Mouse (Mus musculus) stomach, embryonic 15.5 days (tissue): ENCODE results near the gene Idua. TPM values are rescaled to one million over a fixed set of nuclear protein-coding genes. Genes with fewer than 3 reads are reported as not detected.
A peak's percentile ranks its signal among the peaks of the same experiment; 100 is the strongest.

Experiments used
- ATAC-seq: fragments of 200-750 bp; cut with Nextera tagmentation; 2 replicates; pipeline ENCODE4 v1.8.0; 2017; ENCODE audit warnings: low read depth, moderate number of reproducible peaks, moderate TSS enrichment; ENCODE audit not compliant: insufficient read depth, low FRiP score
- H3K27ac ChIP-seq: fragments of 300-500 bp; sonication (generic); 2 replicates; pipeline ENCODE4 v1.5.1; 2015; ENCODE audit warnings: mild to moderate bottlenecking, inconsistent platforms
- H3K27me3 ChIP-seq: fragments of 300-500 bp; sonication (generic); replicated peaks from 2 replicates; pipeline ENCODE4 v1.6.1; 2015; ENCODE audit warnings: inconsistent platforms
- H3K36me3 ChIP-seq: fragments of 300-500 bp; sonication (generic); 2 replicates; pipeline ENCODE4 v1.6.1; 2015; ENCODE audit warnings: inconsistent platforms
- H3K4me1 ChIP-seq: fragments of 300-500 bp; sonication (generic); 2 replicates; pipeline ENCODE4 v1.6.1; 2015; ENCODE audit warnings: inconsistent platforms
- H3K4me2 ChIP-seq: fragments of 300-500 bp; sonication (generic); 2 replicates; pipeline ENCODE4 v1.6.1; 2015; ENCODE audit warnings: mild to moderate bottlenecking, inconsistent platforms
- H3K4me3 ChIP-seq: fragments of 300-500 bp; sonication (generic); replicated peaks from 2 replicates; pipeline ENCODE4 v1.5.1; 2015; ENCODE audit warnings: inconsistent platforms
- H3K9ac ChIP-seq: fragments of 300-500 bp; sonication (generic); 2 replicates; pipeline ENCODE4 v1.6.1; 2015; ENCODE audit warnings: inconsistent platforms
- H3K9me3 ChIP-seq: fragments of 300-500 bp; sonication (generic); 2 replicates; pipeline ENCODE4 v1.6.1; 2016; ENCODE audit warnings: inconsistent platforms
- WGBS: fragments of 180-500 bp; shearing (Covaris S2); methylation state at CpG from one replicate; pipeline ENCODE4 v1.1.7; 2015; 5-methylcytosine and 5-hydroxymethylcytosine counted together
- polyA plus RNA-seq: library from polyadenylated mRNA; unstranded; fragments of >200 nt; fragmentation: Nextera tagmentation; extraction: Ambion mirVana; gene quantifications from 2 replicates; pipeline ENCODE4 v1.2.1, GENCODE M21; 2015

Gene Idua
- polyA plus RNA-seq, 1 experiment from 2014 or later = 13.4 TPM

- H3K9me3 ChIP-seq = no peaks in the 10 kb centered on the region
- no peak for ATAC-seq
- no peak overlapping the region for H3K4me3 ChIP-seq
- H3K27me3 ChIP-seq = no peaks in the 10 kb centered on the region
- no peak overlapping the region for H3K9ac ChIP-seq
- no peak overlapping the region for H3K27ac ChIP-seq
- H3K4me2 ChIP-seq = no peak overlapping the region
- H3K4me1 ChIP-seq = peaks cover 10% of the 10 kb centered on the region
- WGBS = 95% methylated on average over 12 of the region's 12 CpGs
- peaks cover 15% of the 10 kb centered on the region; the same call in 1 of the 2 replicates for H3K36me3 ChIP-seq
Observed at GRCm38 (mm10) chr5:108671757-108672156, 11.6 kb downstream of the Idua start.

- Histone ChIP-seq H3K4me2 (no peak overlapping the region), H3K9ac (no peak overlapping the region), H3K4me1 (peaks cover 15% of the 10 kb centered on the region), H3K36me3 (peaks cover 15% of the 10 kb centered on the region; the same call in 1 of the 2 replicates), H3K4me3 (no peak overlapping the region), H3K9me3 (no peaks in the 10 kb centered on the region), H3K27me3 (no peaks in the 10 kb centered on the region), H3K27ac (no peak overlapping the region)
- 75% methylated on average over 2 of the region's 2 CpGs for WGBS
- ATAC-seq = no peak
Observed at GRCm38 (mm10) chr5:108674624-108675023, 14.5 kb downstream of the Idua start.

- no peaks in the 10 kb centered on the region for H3K9me3 ChIP-seq
- no peaks in the 10 kb centered on the region for H3K27me3 ChIP-seq
- 53% methylated on average over 9 of the region's 9 CpGs for WGBS
- no peak within 1 kb of the TSS for H3K4me2 ChIP-seq
- no peak within 1 kb of the TSS for H3K9ac ChIP-seq
- peaks cover 12% of the 10 kb centered on the region for H3K4me1 ChIP-seq
- peaks cover 15% of the 10 kb centered on the region; the same call in 1 of the 2 replicates for H3K36me3 ChIP-seq
- peak within 1 kb of the TSS; percentile 48 for H3K27ac ChIP-seq
- H3K4me3 ChIP-seq = no peak within 1 kb of the TSS
- peak; percentile 15; the same call in 1 of the 2 replicates for ATAC-seq
Observed at GRCm38 (mm10) chr5:108675251-108675816, 15.2 kb downstream of the Idua start, which contains the start of gene Slc26a1. Gene Slc26a1, minus strand, starts transcription at chr5:108675569.

GRCm38 (mm10) chr5:108676772-108677498 is 16.8 kb downstream of the Idua start:
- H3K27ac ChIP-seq = peak overlapping the region; percentile 68
- 11% methylated on average over 5 of the region's 5 CpGs for WGBS
- H3K4me1 ChIP-seq = peaks cover 12% of the 10 kb centered on the region
- H3K36me3 ChIP-seq = peaks cover 12% of the 10 kb centered on the region; the same call in 1 of the 2 replicates
- H3K4me2 ChIP-seq = peak overlapping the region; percentile 65
- ATAC-seq = peak; percentile 66
- no peaks in the 10 kb centered on the region for H3K9me3 ChIP-seq
- no peak overlapping the region for H3K9ac ChIP-seq
- H3K4me3 ChIP-seq = peak overlapping the region; percentile 36
- no peaks in the 10 kb centered on the region for H3K27me3 ChIP-seq

- 8% methylated on average over 25 of the region's 25 CpGs for WGBS
- peak overlapping the region; percentile 68 for H3K27ac ChIP-seq
- H3K36me3 ChIP-seq = 0 out of 2 replicates have a peak, but pooled peaks cover 5% of the 10 kb centered on the region
- peaks cover 12% of the 10 kb centered on the region for H3K4me1 ChIP-seq
- no peaks in the 10 kb centered on the region for H3K9me3 ChIP-seq
- 0 out of 2 replicates have a peak overlapping the region, but pooled peaks have one; percentile 29 for H3K9ac ChIP-seq
- peak overlapping the region; percentile 36 for H3K4me3 ChIP-seq
- peak; percentile 59 for ATAC-seq
- peak overlapping the region; percentile 65 for H3K4me2 ChIP-seq
- H3K27me3 ChIP-seq = no peaks in the 10 kb centered on the region
Observed at GRCm38 (mm10) chr5:108677605-108678295, 17.6 kb downstream of the Idua start.

GRCm38 (mm10) chr5:108678296-108678854 is 18.2 kb downstream of the Idua start:
- Histone ChIP-seq H3K27ac (no peak overlapping the region), H3K9me3 (no peaks in the 10 kb centered on the region), H3K9ac (no peak overlapping the region), H3K4me1 (peaks cover 12% of the 10 kb centered on the region), H3K4me3 (no peak overlapping the region), H3K27me3 (no peaks in the 10 kb centered on the region), H3K36me3 (no peaks in the 10 kb centered on the region), H3K4me2 (no peak overlapping the region)
- no peak for ATAC-seq
- WGBS = 91% methylated on average over 6 of the region's 6 CpGs

GRCm38 (mm10) chr5:108679909-108680308 is 19.8 kb downstream of the Idua start:
- no peak overlapping the region for H3K27ac ChIP-seq
- ATAC-seq = no peak
- no peaks in the 10 kb centered on the region for H3K36me3 ChIP-seq
- no peaks in the 10 kb centered on the region for H3K9me3 ChIP-seq
- no peak overlapping the region for H3K4me2 ChIP-seq
- WGBS = 50% methylated on average over 3 of the region's 3 CpGs
- no peak overlapping the region for H3K9ac ChIP-seq
- H3K4me1 ChIP-seq = peaks cover 12% of the 10 kb centered on the region
- no peak overlapping the region for H3K4me3 ChIP-seq
- no peaks in the 10 kb centered on the region for H3K27me3 ChIP-seq

- H3K9me3 ChIP-seq = no peaks in the 10 kb centered on the region
- no peak overlapping the region for H3K9ac ChIP-seq
- no peak for ATAC-seq
- H3K27me3 ChIP-seq = no peaks in the 10 kb centered on the region
- no peak overlapping the region for H3K27ac ChIP-seq
- H3K36me3 ChIP-seq = no peaks in the 10 kb centered on the region
- 84% methylated on average over 6 of the region's 6 CpGs for WGBS
- H3K4me1 ChIP-seq = peaks cover 12% of the 10 kb centered on the region
- no peak overlapping the region for H3K4me2 ChIP-seq
- no peak overlapping the region for H3K4me3 ChIP-seq
Observed at GRCm38 (mm10) chr5:108680871-108681270, 20.7 kb downstream of the Idua start.

- Histone ChIP-seq H3K9me3 (no peaks in the 10 kb centered on the region), H3K27ac (no peak overlapping the region), H3K36me3 (no peaks in the 10 kb centered on the region), H3K4me2 (no peak overlapping the region), H3K4me1 (0 out of 2 replicates have a peak, but pooled peaks cover 11% of the 10 kb centered on the region), H3K9ac (no peak overlapping the region), H3K27me3 (no peaks in the 10 kb centered on the region), H3K4me3 (no peak overlapping the region)
- 70% methylated on average over 5 of the region's 5 CpGs for WGBS
- no peak for ATAC-seq
Observed at GRCm38 (mm10) chr5:108689091-108689490, 29.0 kb downstream of the Idua start.

GRCm38 (mm10) chr5:108691152-108691551 is 31.0 kb downstream of the Idua start:
- Histone ChIP-seq H3K27me3 (no peaks in the 10 kb centered on the region), H3K4me3 (no peak overlapping the region), H3K9me3 (no peaks in the 10 kb centered on the region), H3K9ac (no peak overlapping the region), H3K4me2 (no peak overlapping the region), H3K36me3 (no peaks in the 10 kb centered on the region), H3K27ac (no peak overlapping the region), H3K4me1 (peaks cover 21% of the 10 kb centered on the region)
- WGBS = 71% methylated on average over 4 of the region's 4 CpGs
- no peak for ATAC-seq

- no peaks in the 10 kb centered on the region for H3K9me3 ChIP-seq
- no peaks in the 10 kb centered on the region for H3K36me3 ChIP-seq
- no peak within 1 kb of the TSS for H3K27ac ChIP-seq
- 3% methylated on average over 15 of the region's 18 CpGs for WGBS
- H3K9ac ChIP-seq = 0 out of 2 replicates have a peak within 1 kb of the TSS, but pooled peaks have one; percentile 12
- no peaks in the 10 kb centered on the region for H3K27me3 ChIP-seq
- peak within 1 kb of the TSS; percentile 75 for H3K4me3 ChIP-seq
- peak; percentile 3; the same call in 1 of the 2 replicates for ATAC-seq
- H3K4me2 ChIP-seq = peak within 1 kb of the TSS; percentile 75
- H3K4me1 ChIP-seq = peaks cover 26% of the 10 kb centered on the region
Observed at GRCm38 (mm10) chr5:108692271-108692670, 32.1 kb downstream of the Idua start, which contains the start of gene Fgfrl1. Gene Fgfrl1, plus strand, starts transcription at chr5:108692382.
